Mouse (Mus musculus): Measurements from ENCODE around the gene Fmo5.

- TF ChIP-seq CTCF (IDR thresholded peaks at IDR 0.05; ENCODE audit: extremely low read depth, insufficient read depth, low read length) (no peak), POLR2A (IDR thresholded peaks at IDR 0.05; ENCODE audit: extremely low read depth, insufficient read depth, low read length) (no peak)
Measured at GRCm38 (mm10) chr3:97634288-97634761, 5.7 kb downstream of the Fmo5 start.
